Mouse (Mus musculus) kidney, adult 18-20 months (tissue): Measurements from ENCODE around the gene Pwp1.
A peak's percentile ranks its signal among the peaks of the same experiment; 100 is the strongest.
"Not testable (repeated sequence)": the region's sequence is repeated elsewhere in the genome, so short reads cannot be mapped to it uniquely, and the experiment has no call there.

Source experiments
- DNase-seq: peaks from one replicate; pipeline ENCODE4 v3.0.0; 2021

Gene Pwp1

DNA sequence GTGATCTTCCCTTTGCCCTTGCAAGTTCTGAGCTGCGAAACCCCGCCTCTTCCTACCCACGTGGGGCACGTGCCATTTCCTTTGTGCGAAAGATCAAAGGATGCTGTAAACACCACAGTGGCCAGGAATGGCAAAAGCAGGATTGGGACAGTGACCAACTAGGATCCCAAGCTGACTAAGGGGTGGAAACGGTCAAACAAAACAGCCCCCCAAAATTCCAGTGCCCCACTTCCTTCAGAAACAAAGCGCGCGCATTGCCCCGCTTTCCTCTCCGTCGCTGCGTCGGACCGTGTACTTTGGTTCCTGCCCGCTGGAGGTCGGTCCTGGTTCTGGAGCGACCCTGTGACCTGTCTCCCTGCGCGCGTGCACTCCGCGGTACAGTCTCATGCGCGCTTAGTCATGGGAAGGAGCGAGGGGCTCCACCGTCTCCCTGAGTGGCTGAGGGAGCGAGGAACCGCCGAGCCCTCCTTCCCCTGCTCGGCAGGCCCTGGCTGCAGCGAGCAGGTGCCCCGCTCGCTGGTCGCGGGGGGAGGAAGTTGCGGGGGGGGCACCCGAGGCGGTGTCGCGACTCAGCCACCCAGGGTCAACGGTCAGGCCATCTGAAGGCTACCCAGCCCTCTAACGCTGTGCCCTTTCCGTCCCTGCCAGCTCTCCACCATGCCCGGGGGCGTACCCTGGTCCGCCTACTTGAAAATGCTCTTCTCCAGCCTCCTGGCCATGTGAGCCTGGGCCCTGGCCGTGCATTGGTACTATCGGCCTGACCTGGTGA lies at the start of gene Pwp1:
TSS of gene Pwp1 (plus strand) at position 410 of the 769 bp plus-strand sequence.
- DNase-seq, result peak; percentile 39

DNA sequence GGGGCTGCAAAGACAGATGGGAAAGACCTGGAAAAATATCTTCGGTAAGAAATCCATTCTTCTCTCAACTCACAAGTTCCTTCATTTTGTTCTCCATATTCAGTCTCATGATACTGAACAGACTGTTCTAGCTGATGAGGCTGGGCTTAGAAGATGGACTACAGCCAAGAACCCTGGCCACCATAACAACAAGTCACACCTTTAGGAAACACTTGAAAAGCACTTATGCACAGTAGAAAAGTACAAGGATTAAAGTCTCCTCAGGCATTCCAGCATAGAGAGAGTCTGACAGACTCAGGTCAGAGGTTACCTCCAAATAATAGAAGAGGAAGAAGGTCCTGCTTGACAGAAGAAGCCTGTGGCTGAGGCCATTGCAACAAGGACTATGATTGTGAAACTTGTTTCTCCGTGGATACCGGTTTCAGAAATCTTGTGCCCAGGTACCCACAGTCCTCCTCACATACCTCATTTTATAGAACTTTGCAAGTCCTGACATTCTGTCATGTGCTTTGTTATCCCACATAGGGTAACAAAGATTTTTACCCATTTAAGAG lies 7.1 kb upstream of the Pwp1 start:
- not testable (repeated sequence) for DNase-seq

DNA sequence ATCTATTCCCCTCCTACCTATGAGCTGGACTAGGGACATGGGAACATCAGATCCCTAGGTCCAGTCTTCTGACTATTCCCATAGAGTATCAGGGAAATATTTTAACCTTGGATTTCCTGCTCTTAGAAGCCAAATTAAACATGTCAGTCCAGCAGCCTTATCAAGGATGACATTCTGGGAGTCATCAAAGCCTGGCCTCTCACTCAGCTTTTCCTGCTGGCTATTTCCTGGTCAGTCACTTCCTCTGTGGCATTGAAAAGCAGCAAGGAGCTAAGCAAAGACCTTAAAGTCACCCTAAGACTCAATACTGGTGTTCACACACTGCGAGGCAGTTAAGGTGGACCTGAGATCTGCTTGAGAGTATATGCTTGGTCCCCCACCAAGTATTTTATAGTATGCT lies 5.5 kb upstream of the Pwp1 start:
- not testable (repeated sequence) for DNase-seq

DNA sequence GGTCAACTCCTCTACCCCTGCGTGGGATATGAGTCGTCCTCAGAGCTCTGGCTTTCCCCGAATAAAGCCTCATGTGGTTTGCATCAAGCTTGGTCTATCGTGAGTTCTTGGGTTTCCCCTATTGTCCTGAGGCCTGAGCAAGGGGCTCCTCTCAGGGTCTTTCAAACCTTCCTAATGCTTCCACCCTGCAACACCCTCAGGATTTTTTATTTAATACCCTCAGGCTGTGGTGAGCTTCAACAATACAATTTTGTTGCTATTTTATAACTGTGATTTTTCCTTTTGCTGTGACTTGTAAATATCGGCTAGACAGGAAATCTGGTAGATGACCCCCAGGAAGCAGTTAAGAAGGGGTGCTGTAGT lies 591 bp upstream of the Pwp1 start:
- DNase-seq, result not testable (repeated sequence)

DNA sequence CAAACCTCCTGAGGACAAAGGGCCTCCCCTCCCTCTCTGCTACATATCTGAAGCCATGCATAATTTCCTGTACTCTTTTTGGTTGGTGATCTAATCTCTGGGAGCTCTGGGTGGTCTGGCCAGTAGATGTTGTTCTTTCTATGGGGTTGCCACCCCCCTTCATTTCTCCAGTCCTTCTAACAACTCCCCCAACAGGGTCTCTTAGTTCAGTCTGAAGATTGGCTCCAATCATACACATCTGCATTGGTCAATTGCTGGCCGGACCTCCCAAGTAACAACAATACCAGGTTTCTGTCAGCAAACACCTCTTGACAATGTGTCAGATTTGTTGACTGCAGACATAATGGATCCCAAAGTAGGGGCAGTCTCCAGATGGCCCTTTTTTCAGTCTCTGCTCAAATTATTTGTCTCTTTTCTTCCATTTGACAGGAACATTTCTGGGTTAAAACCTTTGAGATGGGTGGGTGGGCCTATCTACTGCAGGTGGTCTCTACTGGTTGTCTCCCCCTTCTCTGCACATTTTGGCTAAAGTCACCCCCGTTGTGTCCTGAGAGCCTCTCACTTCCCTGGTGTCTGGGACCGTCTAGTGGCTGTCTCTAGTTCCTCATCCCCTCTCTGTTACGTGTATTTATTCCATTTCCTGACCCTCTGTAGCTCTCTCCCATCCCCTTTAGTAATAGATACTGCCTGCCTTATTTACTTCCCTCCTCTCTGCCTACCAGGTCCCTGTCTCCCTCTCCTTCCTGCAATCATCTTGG lies 17.0 kb downstream of the Pwp1 start:
- DNase-seq, result no peak

DNA sequence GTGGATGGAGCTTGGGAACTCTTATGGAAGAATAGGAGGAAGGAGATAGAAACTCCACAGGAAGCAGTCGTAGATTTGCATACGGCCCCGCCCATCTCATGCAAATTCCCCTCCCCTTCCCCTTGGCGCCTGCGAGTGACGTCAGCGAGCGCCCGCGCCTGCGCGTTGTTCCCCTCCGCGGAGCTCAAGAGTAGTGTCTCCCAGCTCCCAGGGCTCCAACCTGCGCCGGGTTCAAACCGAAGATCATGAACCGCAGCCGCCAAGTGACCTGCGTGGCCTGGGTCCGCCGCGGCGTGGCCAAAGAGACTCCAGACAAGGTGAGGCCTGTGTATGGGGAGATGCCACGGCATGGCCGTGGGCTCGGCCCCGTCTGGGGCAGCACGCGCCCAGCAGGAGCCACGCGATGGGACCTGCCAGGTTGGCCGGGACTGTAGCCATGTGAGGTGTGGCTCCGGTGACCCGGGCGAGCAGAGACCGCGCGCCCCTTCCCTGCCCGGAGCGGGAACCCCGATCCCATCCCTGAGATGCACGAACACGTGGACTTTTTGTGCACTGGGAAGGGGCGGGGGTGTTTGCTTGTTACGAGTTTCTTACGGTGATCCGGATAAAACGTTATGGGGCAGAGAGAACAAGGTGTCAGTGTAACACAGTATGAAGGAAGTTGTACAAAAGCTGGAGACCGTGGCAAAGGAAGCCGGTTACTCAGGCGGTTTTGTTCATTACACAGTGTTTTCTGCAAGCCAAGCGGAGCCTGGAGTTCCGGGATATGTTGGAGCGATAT lies 42.6 kb downstream of the Pwp1 start:
- peak; percentile 92 for DNase-seq

DNA sequence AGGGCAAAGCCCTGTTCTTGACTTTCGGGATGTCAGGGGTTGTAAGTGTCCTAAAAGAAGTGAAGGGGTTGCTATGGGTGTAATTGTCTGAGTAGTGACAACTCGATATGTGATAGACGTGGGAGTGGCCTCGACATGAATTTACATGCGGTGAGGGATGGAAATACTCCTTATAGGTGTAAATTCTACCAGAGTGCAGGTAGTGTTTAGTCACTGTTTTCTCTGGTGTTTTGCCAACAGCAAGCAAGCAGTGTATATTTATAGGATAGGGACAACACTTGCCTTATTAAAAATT lies 43.1 kb downstream of the Pwp1 start:
- no peak for DNase-seq

DNA sequence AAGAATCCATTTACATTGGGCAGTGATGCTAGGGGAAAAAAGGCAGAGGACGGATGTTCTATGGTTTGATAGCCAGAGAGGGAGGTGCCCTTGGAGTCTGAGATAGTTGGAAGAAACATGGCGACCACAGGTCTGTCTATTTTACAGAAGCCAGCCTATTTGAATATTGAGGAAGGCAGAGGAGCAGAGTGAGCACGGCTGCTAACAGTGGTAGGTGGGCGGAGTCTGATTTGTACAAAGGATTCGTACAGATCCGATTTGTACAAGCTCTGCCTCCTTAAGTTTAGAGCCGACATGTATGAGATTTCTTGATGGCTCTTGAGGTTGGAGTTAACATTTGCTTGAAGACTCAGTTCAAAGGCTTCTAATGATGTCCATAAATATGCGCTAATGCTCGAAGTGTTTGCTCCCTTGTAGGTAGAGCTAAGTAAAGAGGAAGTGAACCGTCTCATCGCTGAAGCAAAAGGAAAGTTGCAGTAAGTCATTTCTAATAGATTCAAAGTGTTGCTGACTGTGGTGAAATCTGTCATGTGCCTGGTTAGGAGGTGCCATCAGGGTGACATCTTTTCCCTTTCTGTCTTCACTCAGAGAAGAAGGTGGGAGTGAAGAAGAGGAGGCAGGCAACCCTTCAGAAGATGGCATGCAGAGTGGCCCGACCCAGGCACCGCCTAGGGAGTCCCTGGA lies 44.7 kb downstream of the Pwp1 start:
- DNase-seq, result no peak

DNA sequence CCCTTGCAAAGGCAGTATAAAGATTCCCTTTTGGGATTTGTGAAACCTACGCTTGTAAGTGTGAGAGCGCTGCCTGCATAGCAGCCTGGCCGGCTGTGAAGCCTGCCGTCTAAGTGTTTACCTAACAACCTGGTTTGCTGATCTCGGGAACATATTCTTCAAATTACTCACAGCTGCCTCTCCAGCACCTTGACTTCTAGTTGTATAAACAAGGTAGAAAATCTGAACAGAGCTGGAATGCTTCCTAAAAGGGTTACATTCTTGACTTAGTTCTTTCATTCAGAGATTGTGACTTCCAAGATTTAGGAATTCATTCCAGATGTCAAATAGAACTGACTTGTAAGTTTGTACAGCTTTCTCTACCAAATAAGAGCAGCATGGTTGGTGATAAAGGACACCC lies 46.5 kb downstream of the Pwp1 start:
- DNase-seq, result no peak

DNA sequence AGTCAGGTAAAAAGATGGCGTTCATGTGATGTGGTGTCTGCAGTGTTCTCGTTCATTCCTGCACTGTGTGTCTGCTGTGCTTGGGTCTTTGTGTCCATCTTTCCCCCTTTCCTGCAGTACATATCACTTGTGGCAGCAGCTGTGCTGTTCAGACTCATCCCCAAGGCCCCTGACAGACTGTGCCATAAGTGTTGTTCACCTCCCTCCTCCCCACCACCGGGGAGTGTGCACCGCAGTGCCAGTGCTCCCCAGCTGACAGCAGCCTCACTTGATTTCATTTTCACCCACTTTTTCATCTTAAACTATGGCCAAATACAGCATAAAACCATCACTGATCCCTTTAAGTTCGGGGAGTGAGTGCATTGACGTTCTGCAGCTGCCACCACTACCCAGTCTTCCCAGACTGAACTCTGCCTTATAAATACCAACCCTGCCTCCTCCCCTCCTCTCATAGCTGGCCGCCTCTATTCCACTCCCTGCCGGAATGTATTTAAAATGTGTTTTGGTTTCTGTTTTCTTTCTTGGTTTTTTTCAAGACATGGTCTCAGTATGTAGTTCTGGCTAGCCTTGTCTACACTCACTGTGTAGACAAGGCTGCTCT lies 50.7 kb downstream of the Pwp1 start:
- DNase-seq, result no peak

DNA sequence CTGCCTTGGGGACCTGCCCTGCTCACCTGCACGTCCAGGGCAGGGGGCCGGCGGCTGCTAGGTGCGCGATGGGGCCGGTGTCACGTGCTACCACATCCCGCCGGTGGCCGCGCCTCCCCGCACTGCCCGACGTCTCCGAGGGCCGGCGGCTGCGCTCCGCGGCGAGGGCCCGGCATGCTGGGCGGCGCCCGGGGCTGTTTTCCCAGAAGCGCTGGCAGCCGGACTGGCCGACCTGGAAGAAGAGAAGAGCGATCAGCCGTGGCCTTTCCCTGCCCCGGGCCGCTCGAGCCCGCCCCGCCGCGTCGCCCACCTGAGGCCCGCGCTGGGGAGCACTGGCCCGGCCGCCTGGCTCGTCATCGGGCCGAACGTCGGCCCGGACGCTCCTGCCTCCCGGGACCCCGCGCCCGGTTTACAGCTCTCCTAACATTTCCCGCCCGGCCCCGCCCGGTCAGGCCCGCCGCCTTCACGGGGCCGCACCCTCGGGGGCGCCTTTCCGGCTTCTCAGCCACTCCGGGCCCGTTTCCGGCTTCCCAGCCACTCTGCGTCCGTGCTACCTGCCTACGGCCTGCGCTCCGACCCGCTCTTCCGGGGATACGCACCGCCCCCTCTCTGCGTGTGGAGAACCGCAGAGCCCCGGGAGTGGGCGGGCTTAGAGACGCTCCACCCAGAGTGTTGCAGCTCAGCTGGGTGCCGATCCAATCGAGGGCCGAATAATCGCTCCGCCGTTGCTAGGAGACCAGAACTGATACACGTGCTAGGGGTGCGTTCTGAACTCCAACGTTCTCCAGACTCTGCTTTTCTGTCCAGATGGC lies 87.4 kb downstream of the Pwp1 start, which contains the start of gene Prdm4:
TSS of gene Prdm4 (minus strand) at position 645 of the 812 bp plus-strand sequence.
- peak; percentile 96 for DNase-seq

DNA sequence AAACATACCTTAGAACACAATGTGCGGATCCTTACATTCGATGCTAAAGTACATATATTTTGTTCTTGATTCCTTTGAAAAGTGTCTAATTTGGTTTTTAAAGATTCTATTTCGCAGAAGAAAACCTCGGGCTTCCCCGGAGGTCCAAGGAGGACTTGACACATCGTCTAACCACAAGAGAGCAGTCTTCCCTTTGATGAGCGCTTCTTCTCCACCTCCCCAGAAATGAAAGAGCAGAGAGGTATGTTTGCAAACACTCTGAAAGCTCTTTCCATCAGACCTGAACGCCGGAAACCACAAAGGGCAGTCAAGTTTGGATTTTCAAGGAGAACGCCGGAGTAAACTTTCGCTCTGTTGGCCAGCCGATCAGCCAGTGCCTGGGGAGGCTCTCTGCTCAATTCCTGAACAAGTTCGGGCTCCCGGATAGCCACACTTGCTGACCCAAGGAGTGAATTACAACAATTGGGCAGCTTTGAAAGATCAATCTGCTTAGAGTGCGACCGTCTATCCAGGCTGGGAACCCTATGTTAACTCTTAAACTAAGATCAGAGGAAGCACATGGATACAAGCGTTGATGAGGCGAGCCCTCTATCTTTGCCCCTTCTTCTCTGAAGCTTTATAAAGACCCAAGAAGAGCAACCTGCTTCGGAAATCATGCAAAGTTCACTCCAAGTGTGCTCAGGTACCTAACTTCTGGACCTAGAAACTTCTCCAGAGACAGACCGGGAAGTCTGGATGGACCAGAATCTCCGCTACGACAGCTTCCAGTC lies 98.6 kb downstream of the Pwp1 start, which contains the start of gene Ascl4:
TSS of gene Ascl4 (plus strand) at position 6 of the 770 bp plus-strand sequence.
- peak; percentile 51 for DNase-seq

DNA sequence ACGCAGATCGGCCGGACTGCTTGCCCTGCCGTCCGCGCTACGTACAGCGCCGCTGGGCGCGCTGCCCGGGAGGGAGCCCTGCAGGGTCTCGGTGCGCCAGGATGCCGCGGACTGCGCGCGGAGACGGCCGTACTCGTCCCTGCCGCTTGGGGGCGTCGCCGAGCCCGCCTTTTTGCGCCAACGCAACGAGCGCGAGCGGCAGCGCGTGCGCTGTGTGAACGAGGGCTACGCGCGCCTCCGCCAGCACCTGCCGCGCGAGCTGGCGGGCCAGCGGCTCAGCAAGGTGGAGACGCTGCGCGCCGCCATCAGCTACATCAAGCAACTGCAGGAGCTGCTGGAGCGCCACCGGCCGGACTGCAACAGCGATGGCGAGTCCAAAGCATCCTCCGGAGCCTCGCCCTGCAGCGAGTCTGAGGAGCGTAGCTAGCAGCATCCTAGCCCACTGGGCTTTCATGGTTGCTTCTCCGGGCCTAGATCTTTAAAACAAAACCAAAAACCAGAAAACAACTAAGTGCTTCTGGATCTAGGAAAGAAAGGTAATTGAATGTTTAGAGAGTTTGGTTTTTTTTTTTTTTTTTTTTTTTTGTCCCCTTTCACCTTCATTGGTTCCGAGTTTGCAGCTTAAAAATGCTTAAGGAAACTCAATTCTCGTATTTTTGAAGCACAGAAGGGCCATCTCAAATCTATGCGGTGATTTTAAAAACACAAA lies 99.4 kb downstream of the Pwp1 start:
- peak; percentile 75 for DNase-seq

DNA sequence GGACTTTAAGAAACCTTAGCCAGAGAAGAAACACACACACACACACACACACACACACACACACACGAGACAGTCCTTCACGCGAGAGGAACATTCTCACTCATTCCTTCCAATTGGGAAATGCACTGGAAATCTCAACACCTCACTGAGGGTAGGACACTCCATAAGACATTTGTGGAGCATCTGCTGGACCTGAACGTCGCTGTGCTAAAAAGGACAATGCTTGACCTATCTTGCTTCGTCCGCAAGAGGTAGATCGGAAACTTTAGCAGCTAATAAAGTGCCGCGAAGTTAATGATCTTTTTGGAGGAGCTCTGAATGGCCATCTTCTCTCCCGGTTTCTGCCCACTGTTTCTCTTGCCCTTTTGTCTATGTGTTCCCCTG lies 99.9 kb downstream of the Pwp1 start:
- DNase-seq, result no peak

DNA sequence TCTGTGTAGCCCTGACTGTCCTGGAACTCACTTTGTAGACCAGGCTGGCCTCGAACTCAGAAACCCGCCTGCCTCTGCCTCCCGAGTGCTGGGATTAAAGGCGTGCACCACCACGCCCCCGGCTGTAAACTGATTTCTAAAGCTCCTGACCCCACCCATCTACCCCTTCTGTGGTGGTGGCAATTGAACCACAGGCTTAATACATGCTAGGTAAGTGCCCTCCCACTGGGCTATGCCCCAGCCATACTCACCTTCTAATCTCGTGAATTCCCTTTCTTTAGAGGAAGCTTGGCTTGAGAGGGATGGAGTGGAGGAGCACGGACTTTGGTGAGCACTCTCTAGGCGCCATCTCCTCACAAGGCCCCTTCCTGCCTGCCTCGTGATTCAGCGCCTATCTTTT lies 100.7 kb downstream of the Pwp1 start:
- no peak for DNase-seq

DNA sequence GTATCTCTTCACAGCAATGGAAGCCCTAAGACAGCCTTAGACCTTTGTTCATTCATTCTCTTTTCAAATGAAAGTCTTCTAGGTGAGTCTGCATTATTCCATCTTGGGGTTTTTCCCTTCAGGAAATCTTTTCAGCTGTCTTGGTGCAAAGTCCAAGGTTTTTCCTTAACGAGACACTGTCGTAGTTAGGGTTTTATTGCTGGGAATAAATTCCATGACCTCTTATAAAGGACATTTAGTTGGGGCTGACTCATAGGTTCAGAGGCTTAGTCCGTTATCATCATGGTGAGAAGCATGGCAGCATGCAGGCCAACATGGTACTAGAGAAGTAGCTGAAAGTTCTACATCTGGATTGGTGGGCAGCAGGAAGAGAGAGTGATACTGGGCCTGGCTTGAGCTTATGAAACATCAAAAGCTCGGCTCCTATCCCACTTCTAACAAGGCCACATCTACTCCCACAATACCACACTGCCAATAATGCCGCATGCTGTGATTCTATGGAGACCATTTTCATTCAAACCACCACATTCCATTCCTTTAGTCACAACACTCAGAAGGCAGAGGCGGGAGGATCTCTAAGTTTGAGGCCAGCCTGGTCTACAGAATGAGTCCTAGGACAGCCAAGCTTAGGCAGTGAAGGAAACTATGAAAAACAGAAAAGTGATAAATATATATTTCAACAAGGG lies 107.1 kb downstream of the Pwp1 start:
- no peak for DNase-seq
